8 mouse cellular contexts compared by ENCODE assay signal in the genomic region with DNA sequence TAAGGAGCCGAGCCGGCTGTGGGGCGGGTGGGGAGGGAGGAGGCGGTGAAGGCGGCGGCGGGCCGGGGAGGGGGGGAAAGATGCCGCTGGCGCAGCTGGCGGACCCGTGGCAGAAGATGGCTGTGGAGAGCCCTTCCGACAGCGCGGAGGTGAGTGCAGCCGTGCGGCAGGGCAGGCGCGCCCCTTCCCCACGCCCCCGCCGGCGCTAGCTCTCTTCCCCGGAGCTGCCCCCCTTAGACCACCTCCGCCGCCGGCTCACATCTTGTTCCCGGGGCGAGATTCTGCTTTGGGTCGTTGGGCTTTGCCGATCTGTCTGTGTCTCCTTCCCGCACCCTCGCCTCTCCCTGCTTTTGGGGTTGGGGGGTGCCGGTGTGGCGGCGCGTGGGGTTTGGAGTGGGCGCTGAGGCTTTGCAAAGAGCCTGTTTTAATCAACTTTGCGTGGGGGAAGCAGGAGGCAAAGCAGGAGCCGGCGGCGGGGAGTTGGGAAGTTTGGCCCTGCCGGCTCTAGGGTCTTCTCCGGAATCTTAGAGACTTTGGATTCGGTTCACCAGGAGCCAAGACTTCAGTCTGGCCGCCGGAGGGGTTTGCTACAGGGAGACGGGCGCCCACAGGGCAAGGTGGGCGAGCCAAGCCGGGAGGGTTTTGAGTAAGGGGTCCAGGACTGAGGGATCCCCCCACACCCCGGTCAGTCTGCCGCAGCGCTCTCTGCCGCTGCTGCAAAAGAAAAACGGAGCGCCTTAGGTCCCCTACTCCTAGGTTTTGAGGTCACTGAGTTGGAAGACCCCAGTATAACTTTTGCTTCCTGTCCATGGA. TPM values are rescaled to one million over a fixed set of nuclear protein-coding genes. Genes with fewer than 3 reads are reported as not detected.
DNase-seq lines count a peak whose midpoint lies in the region; ATAC-seq and TF ChIP-seq lines count a peak whose summit lies in the region.

No protein-coding gene starts in this region.

- peak overlapping the region; percentile 83 for H3K9ac ChIP-seq in heart, adult 2 months (ENCODE audit: low read depth, low read length)
- H3K9ac ChIP-seq in embryonic facial prominence, embryonic 13.5 days: peak overlapping the region; percentile 80
- peak overlapping the region; percentile 86 for H3K9ac ChIP-seq in heart, postnatal 0 days (replicated peaks; ENCODE audit: low read depth, low read length)
- peak overlapping the region; percentile 69 for H3K9ac ChIP-seq in midbrain, embryonic 16.5 days (ENCODE audit: low read depth, low read length)
- H3K9ac ChIP-seq in stomach, postnatal 0 days (ENCODE audit: low read length): peak overlapping the region; percentile 78

- ATAC-seq in Patski: peak; percentile 10
- no peak; the same call in 1 of the 2 replicates for ATAC-seq in embryonic facial prominence, embryonic 13.5 days (ENCODE audit: insufficient number of reproducible peaks, insufficient read depth, low FRiP score, low TSS enrichment, low read depth)
- ATAC-seq in heart, postnatal 0 days (ENCODE audit: insufficient read depth, low read depth): peak; percentile 7
- peak; percentile 73 for ATAC-seq in midbrain, embryonic 16.5 days
- ATAC-seq in stomach, postnatal 0 days (ENCODE audit: low FRiP score, low TSS enrichment): peak; percentile 32

- TF ChIP-seq CTCF in heart, adult 2 months (IDR thresholded peaks at IDR 0.05): no peak
- TF ChIP-seq CTCF in Patski (IDR thresholded peaks at IDR 0.05): no peak
- TF ChIP-seq CTCF in heart, postnatal 0 days (IDR thresholded peaks at IDR 0.05; ENCODE audit: low read depth): no peak
- TF ChIP-seq CTCF in stomach, postnatal 0 days (IDR thresholded peaks at IDR 0.05; ENCODE audit: low read depth): no peak

- H3K4me1 ChIP-seq in heart, adult 2 months (ENCODE audit: control insufficient read depth, insufficient read depth, low read length): no peaks in the 10 kb centered on the region
- no peaks in the 10 kb centered on the region; the same call in 1 of the 2 replicates for H3K4me1 ChIP-seq in embryonic facial prominence, embryonic 13.5 days
- no peaks in the 10 kb centered on the region for H3K4me1 ChIP-seq in heart, postnatal 0 days (ENCODE audit: control insufficient read depth, insufficient read depth)
- H3K4me1 ChIP-seq in midbrain, embryonic 16.5 days (ENCODE audit: control insufficient read depth, insufficient read depth, low read length): no peaks in the 10 kb centered on the region
- no peaks in the 10 kb centered on the region for H3K4me1 ChIP-seq in stomach, postnatal 0 days (replicated peaks; ENCODE audit: control insufficient read depth, insufficient read depth)

- no peaks in the 10 kb centered on the region for H3K27me3 ChIP-seq in heart, adult 2 months (ENCODE audit: control insufficient read depth, insufficient read depth, low read length)
- peaks cover 20% of the 10 kb centered on the region for H3K27me3 ChIP-seq in Patski
- H3K27me3 ChIP-seq in embryonic facial prominence, embryonic 13.5 days: peaks cover 18% of the 10 kb centered on the region
- H3K27me3 ChIP-seq in heart, postnatal 0 days (ENCODE audit: control insufficient read depth, insufficient read depth, low read length): no peaks in the 10 kb centered on the region
- H3K27me3 ChIP-seq in midbrain, embryonic 16.5 days (ENCODE audit: control insufficient read depth, insufficient read depth, low read depth, low read length): no peaks in the 10 kb centered on the region
- H3K27me3 ChIP-seq in stomach, postnatal 0 days (ENCODE audit: control insufficient read depth, insufficient read depth, low read length): no peaks in the 10 kb centered on the region

- H3K4me3 ChIP-seq in heart, adult 2 months: peak overlapping the region; percentile 64
- H3K4me3 ChIP-seq in embryonic facial prominence, embryonic 13.5 days: peak overlapping the region; percentile 63
- peak overlapping the region; percentile 83 for H3K4me3 ChIP-seq in heart, postnatal 0 days (ENCODE audit: low read depth, low read length)
- peak overlapping the region; percentile 61 for H3K4me3 ChIP-seq in midbrain, embryonic 16.5 days (ENCODE audit: low read depth, low read length)
- peak overlapping the region; percentile 66 for H3K4me3 ChIP-seq in stomach, postnatal 0 days (ENCODE audit: low read depth, low read length)

- no peaks in the 10 kb centered on the region for H3K79me2 ChIP-seq in heart, adult 2 months (replicated peaks; ENCODE audit: control insufficient read depth, insufficient read depth, low read length)

- WGBS in heart, adult 2 months: 12% methylated on average over 48 of the region's 57 CpGs
- WGBS in embryonic facial prominence, embryonic 13.5 days: 22% methylated on average over 45 of the region's 57 CpGs
- 13% methylated on average over 41 of the region's 57 CpGs for WGBS in heart, postnatal 0 days
- 18% methylated on average over 35 of the region's 57 CpGs for WGBS in midbrain, embryonic 16.5 days
- 11% methylated on average over 38 of the region's 57 CpGs for WGBS in stomach, postnatal 0 days

- TF ChIP-seq EP300 in heart, adult 2 months (IDR thresholded peaks at IDR 0.05; ENCODE audit: insufficient read depth, low read depth, low read length): no peak
- no peak for TF ChIP-seq EP300 in heart, postnatal 0 days (IDR thresholded peaks at IDR 0.05; ENCODE audit: low read depth)
- no peak for TF ChIP-seq EP300 in stomach, postnatal 0 days (optimal IDR thresholded peaks at IDR 0.05)

- intact Hi-C loops in heart, adult 2 months (cut with DNase I): loop anchor here (5.0 kb wide), 1 partner anchor 51 kb away; no protein-coding TSS in a partner anchor
- intact Hi-C loops in heart, postnatal 25 days (cut with DNase I): no loop called here

- no peak for TF ChIP-seq POLR2A in heart, adult 2 months (IDR thresholded peaks at IDR 0.05; ENCODE audit: insufficient read depth, low read depth, low read length)

- in situ Hi-C loops in Patski (cut with MboI; ENCODE audit: low pct_unique_long_range_greater_than_20kb): no loop called here

- H3K27ac ChIP-seq in heart, adult 2 months: peak overlapping the region; percentile 78
- H3K27ac ChIP-seq in embryonic facial prominence, embryonic 13.5 days: peak overlapping the region; percentile 87
- peak overlapping the region; percentile 92 for H3K27ac ChIP-seq in heart, postnatal 0 days (ENCODE audit: low read depth)
- H3K27ac ChIP-seq in midbrain, embryonic 16.5 days (ENCODE audit: low read length): peak overlapping the region; percentile 83
- peak overlapping the region; percentile 91 for H3K27ac ChIP-seq in stomach, postnatal 0 days (replicated peaks)

- peak overlapping the region; percentile 63 for H3K4me2 ChIP-seq in embryonic facial prominence, embryonic 13.5 days
- H3K4me2 ChIP-seq in heart, postnatal 0 days (ENCODE audit: low read depth, low read length): peak overlapping the region; percentile 67
- peak overlapping the region; percentile 67 for H3K4me2 ChIP-seq in midbrain, embryonic 16.5 days (ENCODE audit: low read length)
- H3K4me2 ChIP-seq in stomach, postnatal 0 days (replicated peaks; ENCODE audit: low read depth): peak overlapping the region; percentile 52

- H3K36me3 ChIP-seq in heart, adult 2 months (ENCODE audit: control insufficient read depth, insufficient read depth, low read length): no peaks in the 10 kb centered on the region
- no peaks in the 10 kb centered on the region for H3K36me3 ChIP-seq in embryonic facial prominence, embryonic 13.5 days
- H3K36me3 ChIP-seq in heart, postnatal 0 days (replicated peaks; ENCODE audit: control insufficient read depth, insufficient read depth, low read length): no peaks in the 10 kb centered on the region
- no peaks in the 10 kb centered on the region for H3K36me3 ChIP-seq in midbrain, embryonic 16.5 days (ENCODE audit: control insufficient read depth, insufficient read depth, low read length)
- no peaks in the 10 kb centered on the region for H3K36me3 ChIP-seq in stomach, postnatal 0 days (ENCODE audit: control insufficient read depth, insufficient read depth, low read length)

- CTCF ChIA-PET in Patski (lab: Charles Lee): no interaction called here

- H3K9me3 ChIP-seq in embryonic facial prominence, embryonic 13.5 days: no peaks in the 10 kb centered on the region
- H3K9me3 ChIP-seq in heart, postnatal 0 days (replicated peaks; ENCODE audit: control insufficient read depth, low read length): no peaks in the 10 kb centered on the region
- no peaks in the 10 kb centered on the region for H3K9me3 ChIP-seq in midbrain, embryonic 16.5 days (replicated peaks; ENCODE audit: control insufficient read depth, low read length, poor library complexity, severe bottlenecking)
- H3K9me3 ChIP-seq in stomach, postnatal 0 days (ENCODE audit: control insufficient read depth, low read length): no peaks in the 10 kb centered on the region

- POLR2A ChIA-PET in Patski (lab: Charles Lee): no interaction called here

- peak; percentile 18 to 43 for DNase-seq in heart, adult 2 months
- no peak for DNase-seq in heart, postnatal 25 days (ENCODE audit: low spot score)
- DNase-seq in Patski (ENCODE audit: low read depth, low spot score): no peak
- DNase-seq in heart, postnatal 0 days (ENCODE audit: low spot score): no peak
- peak; percentile 8 to 12 for DNase-seq in layer of hippocampus, postnatal 25 days (ENCODE audit: extremely low spot score in 1 of 2, low spot score in 1 of 2)
- DNase-seq in stomach, postnatal 0 days (ENCODE audit: low spot score): peak; percentile 18

RNA-seq across cellular contexts. Expression of a gene that starts 46.1 kb away (rescaled TPM):
- total RNA-seq in heart, adult 2 months (2021): 10 to 100 TPM; 30.7 to 33.3 TPM
- 9.5 and 14.9 TPM in 2 replicates for polyA plus RNA-seq in heart, adult 2 months (2012; rRNA removed)
- total RNA-seq in heart, postnatal 25 days (2021): 10 to 100 TPM; 36.3 to 38.6 TPM
- polyA plus RNA-seq in Patski (2021): 32.0 TPM
- polyA plus RNA-seq in embryonic facial prominence, embryonic 13.5 days (2015; fragmentation: Nextera tagmentation; extraction: Ambion mirVana): 5.2 and 6.8 TPM in 2 replicates
- total RNA-seq in heart, postnatal 0 days (2014; rRNA removed; ENCODE audit: low replicate concordance): 31.4 and 32.5 TPM in 2 replicates
- 3.6 and 5.5 TPM in 2 replicates for polyA plus RNA-seq in heart, postnatal 0 days (2015; fragmentation: Nextera tagmentation; extraction: Ambion mirVana)
- 10 to 100 TPM; 26.8 to 29.2 TPM for total RNA-seq in layer of hippocampus, postnatal 25 days (2021)
- 2.7 and 3.0 TPM in 2 replicates for polyA plus RNA-seq in midbrain, embryonic 16.5 days (2015; fragmentation: Nextera tagmentation; extraction: Ambion mirVana)
- 3.6 and 3.7 TPM in 2 replicates for polyA plus RNA-seq in stomach, postnatal 0 days (2015; fragmentation: Nextera tagmentation; extraction: Ambion mirVana)

Comparison
In these comparisons a context has a peak if more than half of its experiments do, and no peak if none do; other contexts are left out.
1. DNase-seq: peak in heart, adult 2 months (2 of 2), layer of hippocampus, postnatal 25 days (2 of 2) and stomach, postnatal 0 days (single experiment); none in heart, postnatal 25 days (single experiment), Patski (single experiment) and heart, postnatal 0 days (single experiment).
2. Peak in every context shown above with its lines, with median percentiles within 50 percentile points of each other: H3K27ac ChIP-seq, H3K4me3 ChIP-seq, H3K9ac ChIP-seq and H3K4me2 ChIP-seq.